Mouse (Mus musculus) WW6 (cell line): ENCODE data around the gene Clip1.
A peak's percentile ranks its signal among the peaks of the same experiment; 100 is the strongest.
"Not testable (repeated sequence)": the region's sequence is repeated elsewhere in the genome, so short reads cannot be mapped to it uniquely, and the experiment has no call there.

Experiments
- DNase-seq: peaks from one replicate; pipeline ENCODE4 v3.0.0-alpha.2; 2013; ENCODE audit warnings: low read depth, low spot score

The Clip1 gene

DNA sequence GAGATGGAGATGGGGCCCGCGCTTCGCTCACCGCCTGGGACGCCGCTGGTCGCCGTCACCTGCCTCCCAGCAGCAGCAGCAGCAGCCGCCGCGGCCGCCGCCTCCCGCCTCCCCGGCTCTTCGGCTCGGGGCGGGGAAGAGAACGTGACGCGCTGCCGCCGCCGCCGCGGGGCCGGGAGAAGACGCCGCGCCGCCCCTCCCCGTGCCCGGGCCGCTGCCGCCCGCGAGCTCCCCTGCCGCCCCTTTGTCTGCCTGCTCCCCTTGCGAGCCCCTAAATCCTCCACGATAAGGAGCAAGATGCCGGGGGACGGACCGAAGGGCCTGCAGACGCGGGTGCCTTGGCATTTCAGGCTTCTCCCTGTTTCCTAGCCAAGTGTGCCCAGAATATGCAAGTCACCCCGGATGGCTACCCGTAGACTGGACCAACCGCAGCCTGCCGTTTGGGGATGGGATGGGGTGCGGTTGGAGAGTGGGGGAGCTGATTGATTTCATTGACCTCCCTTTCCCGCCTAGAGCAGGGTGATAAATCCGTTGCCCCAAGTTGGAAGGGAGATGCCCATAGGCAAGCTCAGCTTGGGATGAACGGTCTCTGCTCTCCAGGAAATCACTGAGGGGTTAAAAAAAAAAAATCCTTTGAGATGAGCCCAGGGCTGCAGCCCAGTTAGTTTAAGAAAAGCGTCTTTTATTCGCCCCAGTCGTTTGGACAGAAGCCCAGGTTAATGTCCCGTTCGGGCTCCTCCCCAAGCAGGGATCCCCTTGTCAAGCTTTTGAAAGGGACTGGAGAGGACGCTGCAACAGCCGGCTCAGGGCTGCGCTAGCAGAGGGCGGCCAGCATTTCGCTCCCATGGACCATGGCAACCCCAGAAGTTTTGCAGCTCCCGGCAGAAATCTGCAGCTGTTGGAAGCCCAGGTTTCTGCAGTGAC is at the start of gene Clip1:
Gene Clip1, minus strand, starts transcription at position 398 of the 924 bp plus-strand sequence.
- no peak for DNase-seq

DNA sequence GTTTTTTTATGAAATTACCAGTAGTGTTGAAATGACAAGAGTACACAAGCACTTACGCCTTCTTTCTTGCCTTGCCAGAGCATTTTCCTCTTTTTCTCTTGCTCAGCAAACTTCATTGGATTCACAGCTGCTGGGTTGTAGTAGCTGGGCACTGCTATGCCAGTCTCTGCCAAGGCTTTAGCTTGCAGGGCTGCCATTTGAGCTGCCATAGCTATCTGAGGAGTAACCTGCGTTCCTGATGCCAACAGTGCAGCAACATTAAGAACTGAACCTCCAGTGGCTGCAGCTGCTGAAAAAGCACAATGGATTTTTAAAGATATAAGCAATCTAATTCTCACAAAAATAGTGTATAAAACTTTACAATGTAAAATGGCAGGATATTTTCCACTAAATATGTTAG is 46.6 kb upstream of the Clip1 start:
- DNase-seq: no peak

- not testable (repeated sequence) for DNase-seq
These were observed 39.4 kb upstream of the Clip1 start for GRCm38 (mm10) chr5:123723816-123724215.

- DNase-seq: peak; percentile 87
These were observed 36.2 kb upstream of the Clip1 start, which contains the start of gene Zcchc8 for GRCm38 (mm10) chr5:123720328-123721311. Gene Zcchc8 (minus strand): TSS chr5:123721100.

GRCm38 (mm10) chr5:123714622-123715021 is 30.2 kb upstream of the Clip1 start:
- no peak for DNase-seq

DNA sequence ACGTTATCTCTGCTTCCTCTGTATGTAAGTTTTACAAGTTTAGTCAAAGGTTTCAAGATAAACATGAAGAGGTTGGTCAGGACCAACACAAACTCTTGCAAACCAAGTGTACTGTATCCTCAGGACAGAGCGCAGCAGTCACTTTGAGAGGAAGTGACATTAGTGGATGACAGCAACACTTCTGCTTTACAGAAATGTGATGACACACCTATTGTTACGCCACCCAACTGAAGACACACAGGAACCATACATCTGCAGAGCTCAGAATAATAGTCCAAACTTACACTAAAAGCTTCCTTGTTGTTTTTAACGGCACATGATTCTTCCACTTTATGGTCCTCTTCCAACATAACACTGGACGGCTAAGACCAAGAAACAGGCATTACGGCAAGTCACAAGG is 29.4 kb upstream of the Clip1 start:
- DNase-seq: no peak

DNA sequence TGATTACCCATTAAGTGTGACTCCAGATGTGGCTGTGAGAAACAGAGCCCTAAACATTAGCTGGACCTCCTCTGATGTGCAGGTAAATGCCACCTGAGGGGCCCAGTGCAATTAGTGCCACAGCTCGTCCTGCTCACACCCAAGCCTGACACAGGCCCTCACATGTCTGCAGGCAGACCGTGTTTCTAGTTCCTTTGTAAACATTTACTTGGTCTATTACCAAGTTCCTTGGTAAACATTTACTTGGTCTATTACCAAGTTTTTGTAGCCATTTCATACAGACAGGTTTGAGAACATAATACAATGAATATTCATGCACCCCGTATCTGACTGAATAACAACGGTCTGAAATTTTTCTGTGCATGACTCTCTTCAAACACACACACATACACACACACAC is 25.2 kb upstream of the Clip1 start:
- DNase-seq: no peak

DNA sequence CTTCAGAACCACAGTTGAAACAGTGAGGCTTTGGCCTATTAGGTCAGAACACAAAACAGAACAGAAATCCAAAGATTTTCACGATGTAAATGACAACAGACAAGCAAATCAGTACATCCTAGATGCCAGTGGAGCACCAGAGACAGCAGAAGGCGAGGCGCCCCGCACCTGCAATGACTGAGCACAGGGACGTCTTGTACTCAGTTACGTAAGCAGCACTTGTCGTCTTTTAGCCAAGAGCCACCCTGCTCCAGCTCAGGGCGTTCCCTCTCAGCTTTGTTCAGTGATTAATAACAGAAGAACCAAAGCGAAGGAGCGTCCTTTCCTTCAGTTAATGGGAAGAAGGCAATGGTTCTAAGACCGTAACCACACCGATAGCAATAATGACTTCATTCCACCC is 24.2 kb upstream of the Clip1 start:
- no peak for DNase-seq

GRCm38 (mm10) chr5:123700625-123701024 is 16.2 kb upstream of the Clip1 start:
- DNase-seq: no peak

DNA sequence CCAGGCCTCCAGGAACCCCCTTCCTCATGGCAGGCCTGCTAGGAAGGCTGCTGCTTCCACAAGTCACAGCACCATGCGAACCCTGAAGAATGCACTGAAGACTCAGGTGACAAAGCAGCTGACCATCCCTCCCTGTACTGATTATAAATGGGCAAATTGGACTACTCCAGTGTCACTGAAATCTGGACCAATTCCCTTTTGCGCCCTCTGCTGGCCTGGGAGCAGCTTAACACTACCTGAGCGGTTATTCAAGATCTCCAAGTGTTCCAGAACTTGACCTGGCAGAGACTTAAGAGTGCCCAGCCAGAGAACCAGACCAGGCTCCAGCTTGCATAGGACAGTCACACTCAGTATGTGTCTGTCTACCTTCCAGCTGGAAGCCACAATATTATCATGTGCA is 14.8 kb upstream of the Clip1 start:
- no peak for DNase-seq

GRCm38 (mm10) chr5:123696961-123697360 is 12.5 kb upstream of the Clip1 start:
- DNase-seq: no peak

DNA sequence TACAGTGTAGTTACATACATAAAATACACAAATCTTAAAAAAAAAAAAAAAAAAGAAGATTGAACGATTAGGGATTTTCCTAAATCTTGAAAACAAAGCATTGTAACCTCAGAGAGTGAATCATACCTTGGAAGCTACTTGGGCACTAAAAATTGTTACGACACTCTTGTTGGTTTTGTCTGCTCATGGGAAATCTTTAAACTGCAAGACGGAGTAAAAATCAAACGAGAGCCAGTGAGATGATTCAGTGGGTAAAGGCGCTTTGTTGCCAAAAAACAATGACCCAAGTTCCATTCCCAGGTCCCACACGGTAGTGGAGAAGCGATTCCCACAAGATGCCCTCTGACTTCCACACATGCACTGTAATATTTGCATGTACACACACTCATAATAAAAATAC is 11.8 kb upstream of the Clip1 start:
- DNase-seq: no peak

DNA sequence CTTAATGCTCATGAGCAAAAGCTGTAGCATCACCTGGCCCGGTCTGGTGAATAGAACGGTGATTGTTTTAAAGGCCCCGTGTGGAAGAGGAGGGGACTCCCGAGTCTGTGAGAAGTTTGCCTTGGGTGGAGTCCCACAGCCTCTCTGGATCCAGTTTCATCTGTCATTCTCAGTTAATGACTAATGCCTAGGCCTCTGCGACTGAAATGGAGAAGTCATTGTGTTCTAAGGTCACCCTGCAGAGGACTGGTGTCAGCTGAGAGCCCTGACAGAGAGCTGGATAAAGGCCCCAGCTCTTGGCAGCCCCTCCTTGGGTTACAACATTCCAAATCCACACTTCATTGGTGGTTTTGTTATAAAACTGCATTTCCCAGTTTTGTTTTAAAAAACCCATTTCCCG is 10.1 kb upstream of the Clip1 start:
- DNase-seq: no peak

DNA sequence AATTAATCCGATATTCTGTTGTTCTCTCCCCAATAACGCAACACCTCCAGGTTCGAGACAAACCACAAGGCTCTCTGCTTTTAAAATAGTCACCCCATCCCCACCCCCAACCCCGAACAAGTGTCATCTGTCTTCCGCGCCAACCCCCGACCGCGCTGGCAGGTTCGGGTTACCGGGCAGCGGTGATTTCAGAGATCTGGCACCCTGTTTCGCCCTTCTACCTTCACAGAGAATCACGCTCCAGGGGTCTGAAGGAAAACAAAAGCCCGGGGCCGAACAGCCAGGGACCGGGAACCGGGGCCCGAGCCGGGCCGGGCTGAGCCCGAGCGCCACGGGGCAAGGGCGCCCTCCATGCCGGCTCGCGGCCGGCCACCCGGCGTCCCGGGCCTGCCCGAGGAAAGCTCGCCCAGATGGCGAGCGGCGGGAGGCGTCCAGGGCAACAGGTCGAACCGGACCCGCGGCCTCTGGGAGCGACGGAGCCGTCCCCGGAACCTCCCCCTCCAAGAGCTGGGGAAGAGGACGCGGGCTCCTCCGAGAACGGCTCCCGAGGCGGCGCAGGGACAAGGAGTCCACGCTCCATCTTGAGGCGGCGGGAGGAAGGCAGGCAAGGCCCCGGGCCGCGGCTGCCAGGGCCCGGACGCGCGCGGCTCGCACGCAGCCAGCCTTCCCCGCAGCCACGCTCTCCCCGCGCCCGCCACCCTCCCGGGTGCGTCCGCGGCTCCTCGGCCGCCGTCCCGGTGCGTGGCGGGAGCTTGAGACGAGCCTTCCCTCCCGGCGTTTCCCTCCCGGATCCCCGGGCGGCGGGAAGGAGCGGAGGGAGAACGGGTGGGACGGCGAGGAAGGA is 819 bp downstream of the Clip1 start:
- DNase-seq: no peak

GRCm38 (mm10) chr5:123683043-123683376 is 1.4 kb downstream of the Clip1 start:
- DNase-seq: no peak

- DNase-seq: no peak
These were observed 2.0 kb downstream of the Clip1 start for GRCm38 (mm10) chr5:123682372-123682771.

GRCm38 (mm10) chr5:123679546-123680263 is 4.7 kb downstream of the Clip1 start:
- no peak for DNase-seq

- no peak for DNase-seq
These were observed 5.3 kb downstream of the Clip1 start for GRCm38 (mm10) chr5:123679106-123679505.

DNA sequence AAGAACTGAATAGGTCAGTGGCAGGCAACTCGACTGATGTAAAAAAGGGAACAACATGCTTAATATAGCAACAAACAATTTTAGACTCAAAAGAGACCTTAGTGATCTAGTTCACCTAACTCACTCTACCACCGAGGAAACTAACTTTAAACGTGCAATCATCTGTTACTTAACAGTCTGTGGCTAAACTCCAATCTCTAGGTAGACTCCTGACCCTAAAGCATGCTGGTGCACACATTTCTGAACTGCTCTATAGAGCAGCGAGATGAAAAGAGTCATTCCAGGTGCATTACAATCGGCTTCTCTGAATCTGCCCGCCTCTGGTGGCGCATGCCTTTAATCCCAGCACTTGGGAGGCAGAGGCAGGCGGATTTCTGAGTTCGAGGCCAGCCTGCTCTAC is 8.7 kb downstream of the Clip1 start:
- no peak for DNase-seq

- DNase-seq: no peak
These were observed 9.2 kb downstream of the Clip1 start for GRCm38 (mm10) chr5:123675221-123675620.

- no peak for DNase-seq
These were observed 13.0 kb downstream of the Clip1 start for GRCm38 (mm10) chr5:123671473-123671820.
